Mouse (Mus musculus) spleen, postnatal 10 days (tissue): ENCODE measurements around the gene Espn.

Source experiments
- DNase-seq, 2 experiments: peaks; one replicate each; pipeline ENCODE4 v3.0.0; 2021 to 2022; ENCODE audit warnings: low spot score in 2 of 2

The Espn gene

DNA sequence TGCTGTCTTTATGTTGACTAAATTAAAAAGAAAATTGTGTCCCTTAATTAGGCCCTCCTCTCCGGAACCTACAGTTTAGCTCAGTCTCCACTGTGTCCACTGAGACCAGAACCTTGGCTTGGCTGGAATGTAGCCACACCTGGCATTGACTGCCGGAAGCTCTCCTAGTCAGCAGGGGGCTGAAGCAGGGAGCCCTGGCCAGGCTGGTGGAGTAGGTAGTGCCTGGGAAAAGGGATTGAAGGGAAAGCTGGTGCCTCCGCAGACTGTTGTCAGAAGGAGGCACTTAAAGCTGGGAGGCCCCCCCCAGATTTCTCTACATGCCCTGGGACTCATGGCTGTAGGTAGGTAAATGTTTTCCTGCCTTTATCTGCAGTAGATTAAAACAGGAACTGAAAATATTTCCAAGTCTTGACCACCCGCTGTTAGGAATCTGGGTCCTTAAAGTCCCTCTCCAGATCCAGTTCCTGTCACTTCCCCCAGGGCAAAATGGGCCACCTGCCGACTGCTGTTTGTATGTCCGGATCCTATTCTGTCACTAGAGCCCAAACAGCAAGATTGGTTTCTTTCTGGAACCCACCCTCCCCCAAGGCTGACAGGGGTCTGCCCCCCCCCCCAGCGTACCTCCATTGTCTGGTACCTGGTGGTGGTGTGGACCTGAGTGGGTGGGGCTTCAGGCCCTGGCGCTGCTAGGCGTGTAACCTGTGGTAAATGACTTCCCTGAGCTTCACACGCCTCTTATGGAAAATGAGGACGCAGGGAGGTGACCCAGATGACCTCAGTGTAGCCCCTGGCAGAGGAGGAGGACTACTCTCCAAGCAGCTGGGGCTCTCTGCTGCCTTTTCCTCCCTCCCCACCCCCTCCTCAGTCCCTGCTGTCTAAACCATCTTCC is 54.0 kb downstream of the Espn start:
- DNase-seq: no peak

DNA sequence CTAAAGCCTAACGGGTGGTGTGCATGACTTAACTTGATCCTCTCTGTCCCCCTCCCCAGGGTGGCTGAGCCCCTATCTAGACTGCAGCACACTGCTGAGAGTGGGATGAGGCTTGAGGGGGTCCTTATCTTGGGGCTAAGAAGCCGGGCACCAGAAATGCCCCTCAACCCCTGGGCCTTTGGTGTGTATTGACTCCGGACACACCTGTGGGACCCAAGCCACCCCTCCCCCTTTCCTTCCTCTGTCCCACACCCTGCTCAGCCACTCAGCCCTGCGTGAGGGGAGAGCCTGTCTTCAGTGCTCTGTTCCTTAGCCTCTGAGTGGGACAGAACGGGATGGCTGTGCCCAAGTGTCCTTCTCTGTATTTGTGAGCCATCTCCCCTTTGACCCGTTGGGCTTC is 55.2 kb downstream of the Espn start:
- DNase-seq: no peak

- peak; percentile 90 to 93 for DNase-seq
Measured at GRCm38 (mm10) chr4:152095937-152096910, 55.9 kb downstream of the Espn start.

DNA sequence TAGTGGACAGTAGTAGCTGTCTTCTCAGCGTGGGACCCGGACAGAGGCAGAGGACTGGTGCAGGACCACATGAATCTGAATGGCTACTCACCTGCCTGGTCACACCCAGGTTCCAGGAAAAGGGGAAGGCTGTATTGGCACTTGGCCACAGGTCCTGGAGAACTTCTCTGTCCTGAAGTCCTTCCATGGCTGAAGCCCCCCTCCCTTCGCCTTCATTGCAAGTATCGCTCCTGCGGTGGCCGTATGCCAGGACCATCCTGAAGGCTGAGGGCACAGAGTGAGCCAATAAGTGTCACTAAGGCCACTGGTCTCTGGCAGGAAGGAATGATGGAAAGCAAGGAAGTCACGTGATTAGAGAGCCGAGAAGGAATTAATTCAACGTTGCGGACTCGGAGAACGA is 57.9 kb downstream of the Espn start:
- peak in 1 of 2 experiments; percentile 20 for DNase-seq

- DNase-seq: peak; percentile 63 to 79
Measured at GRCm38 (mm10) chr4:152092751-152093293, 59.3 kb downstream of the Espn start.

DNA sequence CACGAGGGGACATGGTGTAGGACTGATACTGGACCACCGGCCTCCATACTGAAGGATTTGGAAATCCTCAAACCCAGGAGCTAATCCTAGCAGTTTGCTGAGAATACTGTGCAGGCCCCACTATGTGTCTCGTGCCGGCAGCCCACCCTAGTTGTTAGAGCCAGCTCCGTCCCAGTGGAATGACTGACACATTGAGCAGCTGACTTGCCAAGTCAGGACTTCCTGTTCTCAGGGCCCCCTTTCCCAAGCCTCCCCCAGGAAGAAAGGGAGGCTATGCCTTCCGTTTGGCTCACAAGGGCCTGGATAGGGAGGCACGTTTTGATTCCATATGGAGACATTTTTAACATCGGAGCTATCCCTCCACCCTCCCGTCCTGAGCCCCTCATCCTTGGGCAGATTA is 62.0 kb downstream of the Espn start:
- no peak for DNase-seq

DNA sequence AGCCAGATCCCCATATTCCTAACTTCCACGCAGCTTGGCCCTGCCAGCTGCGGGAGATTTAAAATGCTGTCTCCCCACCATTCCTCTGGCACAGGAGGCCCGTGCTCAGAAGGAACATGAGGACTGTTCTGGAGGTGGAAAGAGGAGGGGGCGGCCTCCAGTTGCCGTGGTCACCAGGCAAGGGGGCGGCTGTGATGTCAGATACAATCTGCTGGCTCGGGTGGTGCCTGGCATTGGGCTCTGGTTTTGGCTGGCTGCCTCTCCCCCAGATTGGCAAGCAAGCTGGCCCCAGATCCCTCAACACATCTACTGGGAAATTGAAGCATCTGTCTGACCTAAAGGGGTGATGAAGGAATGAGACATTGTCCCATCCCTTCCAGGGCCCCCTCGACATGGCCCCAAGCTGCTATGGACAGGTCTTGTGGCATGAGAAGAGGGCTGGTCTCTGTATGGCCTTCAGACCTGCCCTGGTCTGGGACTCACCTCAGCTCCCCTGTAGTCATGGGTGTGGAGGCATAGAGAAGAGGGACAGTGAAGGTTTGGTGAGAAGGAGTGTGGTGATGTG is 63.5 kb downstream of the Espn start:
- no peak for DNase-seq

GRCm38 (mm10) chr4:152088133-152088532 is 64.0 kb downstream of the Espn start:
- no peak for DNase-seq

DNA sequence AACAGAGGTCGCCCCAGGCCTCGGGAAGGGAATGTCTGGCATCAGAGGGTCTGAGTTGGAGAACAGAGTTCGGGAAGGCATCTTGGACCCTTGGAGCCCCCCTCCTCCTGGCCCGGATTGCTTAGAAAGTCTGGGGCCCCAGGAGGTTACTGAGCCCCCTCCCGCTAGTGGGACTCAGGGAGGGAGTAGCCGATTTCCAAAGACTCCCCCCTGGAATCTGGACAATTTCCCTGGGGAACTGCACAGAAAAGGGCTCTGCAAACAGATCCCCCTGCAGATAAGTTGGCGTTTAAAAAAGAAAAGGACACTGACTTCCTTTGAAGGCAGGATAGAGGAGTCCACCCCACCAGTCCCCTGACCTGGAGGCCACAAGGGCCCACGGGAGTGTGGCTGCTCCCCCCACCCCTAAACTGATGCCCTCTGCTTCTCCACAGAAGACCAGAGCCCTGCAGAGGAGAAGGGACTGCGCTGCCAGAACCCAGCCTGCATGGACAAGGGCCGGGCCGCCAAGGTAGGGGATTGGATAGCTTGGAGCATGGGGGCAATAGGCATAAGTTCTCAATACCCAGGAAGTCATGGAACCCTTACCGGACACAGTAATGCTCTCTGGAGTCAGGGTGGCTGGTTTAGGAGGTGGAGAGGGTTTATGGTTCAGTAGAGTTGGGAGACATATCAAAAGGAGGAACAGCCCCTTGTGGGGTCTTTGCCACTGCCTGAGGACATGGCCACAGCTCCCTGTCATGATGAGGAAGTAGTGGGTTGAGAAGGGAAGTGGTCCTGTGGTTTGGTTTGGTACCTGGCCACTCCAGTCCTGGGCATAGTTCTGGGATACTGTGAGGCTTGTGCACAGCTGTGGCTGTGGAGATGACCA is 64.7 kb downstream of the Espn start:
- no peak for DNase-seq

DNA sequence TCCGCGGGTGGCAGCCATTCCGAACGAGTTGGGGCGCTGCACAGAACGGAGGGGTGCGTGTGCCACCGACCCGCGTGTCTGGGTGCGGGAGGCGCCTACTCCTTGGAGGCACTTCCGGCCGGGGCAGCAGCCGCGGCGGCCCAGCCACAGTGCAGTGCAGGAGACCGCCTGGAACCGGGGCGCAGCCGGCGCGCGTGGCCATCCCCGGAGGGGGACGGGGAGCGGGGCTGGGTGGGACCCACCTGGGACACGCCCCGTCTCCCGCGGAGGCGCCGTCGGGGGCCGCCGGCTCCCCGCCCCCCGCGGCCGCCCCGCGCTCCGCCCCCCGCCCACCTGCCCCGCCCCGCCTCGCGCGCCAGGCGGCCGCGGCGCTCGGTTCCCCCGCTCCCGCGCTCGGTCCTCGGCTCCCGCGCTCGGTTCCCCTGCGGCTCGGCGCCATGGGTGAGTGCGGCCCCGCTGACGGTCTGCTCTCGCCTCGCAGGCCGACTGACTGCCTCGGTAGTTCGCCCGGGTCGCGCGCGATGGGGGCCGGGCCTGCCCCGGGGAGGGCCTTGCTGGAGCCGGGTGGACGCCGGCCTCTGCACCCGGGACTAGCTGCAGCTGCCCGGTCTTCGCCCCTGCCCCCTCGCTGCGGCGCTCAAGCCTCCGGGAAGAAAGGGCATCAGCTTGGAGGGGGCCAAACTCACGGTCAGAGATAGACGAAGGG is 65.5 kb downstream of the Espn start:
- peak; percentile 58 to 61 for DNase-seq

DNA sequence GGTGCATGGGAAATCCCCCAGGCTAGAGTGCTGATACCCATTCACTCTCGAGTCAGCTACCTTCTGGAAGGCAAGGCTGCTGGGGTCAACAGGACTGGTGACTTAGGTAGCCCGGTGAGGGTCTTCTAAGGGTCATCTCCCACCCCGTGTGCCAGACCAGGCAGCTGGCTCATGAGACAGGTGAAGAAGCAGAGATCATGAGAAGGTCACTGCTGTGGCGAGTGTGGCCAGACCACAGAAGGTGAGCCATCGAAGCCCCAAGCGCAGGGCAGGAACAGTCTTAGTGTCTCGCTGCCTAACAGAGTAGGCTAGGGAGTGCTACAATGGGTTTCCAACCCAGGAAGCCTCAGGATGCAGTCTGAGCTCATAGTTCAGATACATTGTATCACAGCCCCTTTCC is 67.6 kb downstream of the Espn start:
- no peak for DNase-seq

DNA sequence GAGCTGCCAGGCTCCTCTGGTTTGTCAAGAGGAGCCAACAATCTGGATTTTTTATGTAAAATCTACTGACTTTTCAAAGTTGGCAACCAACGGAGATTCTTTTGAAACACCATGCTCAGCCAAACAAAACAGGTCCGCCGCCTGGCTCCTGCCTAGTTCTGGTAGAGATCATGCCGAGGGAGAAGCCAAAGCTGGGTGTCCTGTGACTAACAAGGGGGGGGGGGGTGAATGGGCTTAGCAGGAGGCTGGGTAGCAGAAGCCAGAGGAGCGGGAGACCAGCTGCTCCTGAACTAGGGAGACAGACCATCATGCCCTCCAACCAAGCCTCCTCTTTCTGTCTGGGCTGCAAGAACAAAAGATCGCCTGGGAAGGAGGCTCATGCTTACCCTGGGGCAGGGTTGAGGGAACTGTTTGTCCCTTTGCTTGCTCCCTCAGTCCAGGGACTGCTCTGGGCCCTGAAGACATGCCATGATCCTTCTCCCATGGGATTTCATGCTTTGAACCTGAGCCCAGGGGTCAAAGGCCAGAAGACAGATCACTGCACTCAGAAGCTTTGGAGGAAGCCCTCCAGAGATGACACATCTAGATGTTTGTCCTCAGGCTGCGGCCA is 68.5 kb downstream of the Espn start:
- DNase-seq: no peak

DNA sequence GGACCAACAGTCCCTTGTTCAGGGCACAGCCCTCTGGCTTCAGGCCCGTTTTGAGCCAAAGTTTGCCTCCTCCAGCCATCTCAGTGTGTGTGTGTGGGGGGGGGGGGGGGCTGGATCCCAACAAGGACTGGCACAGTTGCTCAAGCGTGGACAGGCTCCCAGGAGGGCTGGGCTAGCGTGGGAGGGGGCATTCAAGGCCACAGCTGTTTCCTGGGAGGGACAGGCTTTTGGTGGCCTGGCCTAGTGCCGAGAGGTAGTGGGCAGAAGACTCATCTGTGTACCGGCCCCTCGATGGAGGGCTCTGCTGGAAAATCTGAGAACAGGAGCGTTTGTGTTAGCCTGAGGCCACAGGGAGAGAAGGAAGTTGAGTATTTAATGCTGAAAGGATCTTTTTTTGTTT is 72.2 kb downstream of the Espn start:
- DNase-seq: no peak

DNA sequence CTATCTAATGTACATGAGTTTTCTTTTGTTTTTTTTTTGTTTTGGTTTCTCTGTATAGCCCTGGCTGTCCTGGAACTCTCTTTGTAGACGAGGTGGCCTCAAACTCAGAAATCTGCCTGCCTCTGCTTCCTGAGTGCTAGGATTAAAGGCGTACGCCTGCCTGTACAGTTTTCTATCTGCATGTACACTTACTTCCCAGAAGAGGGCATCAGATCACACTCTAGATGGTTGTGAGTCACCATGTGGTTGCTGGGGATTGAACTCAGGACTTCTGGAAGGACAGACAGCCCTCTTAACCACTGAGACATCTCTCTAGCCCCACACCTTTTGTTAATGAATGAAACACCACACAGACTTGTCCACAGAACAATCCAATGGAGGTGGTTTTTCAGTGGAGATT is 72.9 kb downstream of the Espn start:
- DNase-seq: no peak

- DNase-seq: no peak
Measured at GRCm38 (mm10) chr4:152078105-152078530, 74.1 kb downstream of the Espn start.

DNA sequence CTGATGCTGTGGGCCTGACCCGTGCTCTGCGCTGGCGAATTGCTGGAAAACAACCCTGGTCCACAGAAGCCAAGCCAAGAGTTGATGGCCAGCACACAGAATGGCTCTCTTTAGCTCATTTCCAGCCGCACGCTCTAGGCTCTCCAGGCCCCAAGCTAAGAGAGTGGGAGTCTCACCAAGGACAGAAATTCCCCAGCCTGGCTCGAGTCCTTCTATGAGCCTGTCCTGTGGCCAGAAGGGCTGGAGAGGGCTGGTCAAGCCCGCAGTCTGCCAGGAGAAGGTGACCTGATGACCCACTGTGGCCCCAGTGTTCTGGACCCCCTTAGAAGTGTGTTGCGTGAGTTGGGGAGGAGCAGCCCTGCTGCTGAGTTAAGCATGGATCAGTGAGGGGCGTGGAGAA is 75.0 kb downstream of the Espn start:
- DNase-seq: no peak

- DNase-seq: no peak
Measured at GRCm38 (mm10) chr4:152074548-152074947, 77.6 kb downstream of the Espn start.

DNA sequence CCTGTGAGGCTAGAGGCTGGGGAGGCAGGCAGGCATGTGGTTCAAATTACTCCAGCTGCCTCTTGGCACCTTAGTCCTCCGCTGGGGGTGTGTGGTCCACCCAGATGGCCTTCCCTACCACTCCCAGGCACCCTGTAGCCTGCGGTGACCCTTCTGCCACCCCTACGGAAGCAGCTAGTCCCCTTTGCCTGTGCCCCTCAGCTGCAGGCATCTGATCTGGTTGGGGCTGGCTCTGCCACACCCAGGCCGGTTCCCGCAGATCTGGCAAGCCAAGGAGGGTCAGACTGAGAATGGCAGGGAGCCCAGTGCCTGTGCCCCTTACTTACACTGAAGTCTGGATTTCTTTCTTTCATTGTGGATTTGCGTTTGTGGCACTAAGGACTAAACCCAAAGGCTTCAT is 78.5 kb downstream of the Espn start:
- DNase-seq: no peak

- DNase-seq: no peak
Measured at GRCm38 (mm10) chr4:152072655-152073054, 79.5 kb downstream of the Espn start.

DNA sequence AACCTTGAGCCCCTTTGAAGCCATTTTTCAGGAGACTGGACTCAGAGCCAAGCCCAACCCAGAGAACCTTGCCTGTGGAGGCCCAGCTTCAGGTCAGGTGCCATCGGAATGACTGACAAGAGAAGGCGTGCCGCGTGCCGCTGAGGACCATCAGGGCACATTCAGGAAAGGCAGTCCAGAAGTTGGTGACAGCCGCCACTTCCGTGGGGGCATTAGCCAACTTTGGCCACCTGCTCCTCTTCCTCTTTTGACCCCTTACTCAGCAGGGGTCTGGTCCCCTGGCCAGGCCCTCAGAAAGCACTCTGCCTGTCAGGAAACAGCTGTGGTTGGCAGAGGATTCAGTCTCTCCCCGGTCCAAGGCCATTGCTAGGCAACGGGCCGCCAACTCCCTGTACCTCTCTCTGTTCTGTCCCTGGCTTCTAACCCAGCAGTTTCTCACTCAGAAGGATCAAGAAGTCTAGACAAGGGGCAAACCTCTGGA is 80.0 kb downstream of the Espn start, which contains the start of gene Plekhg5:
Gene Plekhg5 (plus strand): TSS at position 378 of the 481 bp plus-strand sequence.
- DNase-seq: no peak
